Mouse (Mus musculus): ENCODE data around the gene Flot2. TPM values are rescaled to one million over a fixed set of nuclear protein-coding genes. Genes with fewer than 3 reads are reported as not detected.
"Not testable (repeated sequence)": the region's sequence is repeated elsewhere in the genome, so short reads cannot be mapped to it uniquely, and the experiment has no call there.

The Flot2 gene
- total RNA-seq, 2 experiments from 2014 or later, result 91.2 to 96.0 TPM

DNA sequence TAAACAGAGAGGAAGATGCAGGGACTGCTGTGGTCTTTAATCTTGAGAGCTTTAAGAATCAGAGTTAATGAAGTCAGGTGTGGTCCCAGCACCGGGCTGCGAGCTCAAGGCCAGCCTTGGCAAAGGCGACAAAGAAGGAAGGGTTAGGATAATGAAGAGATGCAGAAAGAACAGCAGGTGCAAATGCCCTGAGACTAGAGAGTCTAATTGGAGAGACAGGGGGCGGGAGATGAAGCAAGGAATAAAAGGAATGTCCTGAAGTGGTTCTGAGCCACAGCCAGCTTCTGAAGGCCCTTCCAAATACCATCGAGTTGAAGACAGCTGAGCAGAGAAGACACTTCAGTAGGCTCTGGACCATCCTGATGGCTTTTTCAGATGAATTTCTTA is 4.9 kb upstream of the Flot2 start:
- DNase-seq (ENCODE audit: extremely low spot score in 1 of 2, low spot score in 2 of 2), result no peak
- intact Hi-C loops (cut with DNase I), result loop anchor here (5.0 kb wide), 1 partner anchor 46 kb away; no protein-coding TSS in a partner anchor
- Histone ChIP-seq H3K4me3 (peak overlapping the region; percentile 57), H3K27ac (peak overlapping the region; percentile 51)
- no peak for TF ChIP-seq CTCF (IDR thresholded peaks at IDR 0.05)

DNA sequence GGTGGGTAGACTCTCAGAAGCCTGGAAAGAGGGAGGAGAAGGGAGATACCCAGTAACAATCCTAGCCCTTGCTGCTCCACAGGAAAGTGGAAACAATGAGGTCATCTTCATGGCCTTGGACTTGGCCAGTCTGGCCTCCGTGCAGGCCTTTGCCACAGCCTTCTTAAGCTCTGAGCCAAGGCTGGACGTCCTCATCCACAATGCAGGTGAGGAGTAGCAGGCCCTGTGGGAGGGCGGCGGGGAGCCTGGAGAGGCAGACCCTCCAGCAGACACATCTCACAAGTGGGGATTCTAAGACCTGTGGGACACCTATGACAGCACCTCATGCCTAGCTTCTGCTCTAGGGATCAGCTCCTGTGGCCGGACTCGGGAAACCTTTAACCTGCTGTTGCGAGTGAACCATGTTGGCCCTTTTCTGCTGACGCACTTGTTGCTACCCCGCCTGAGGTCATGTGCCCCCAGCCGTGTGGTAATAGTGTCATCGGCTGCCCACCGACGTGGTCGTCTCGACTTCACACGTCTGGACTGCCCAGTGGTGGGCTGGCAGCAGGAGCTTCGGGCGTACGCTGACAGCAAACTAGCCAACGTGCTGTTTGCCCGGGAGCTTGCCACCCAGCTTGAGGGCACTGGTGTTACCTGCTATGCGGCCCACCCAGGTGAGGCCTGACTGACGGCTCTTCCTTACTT is 3.7 kb upstream of the Flot2 start:
- intact Hi-C loops (cut with DNase I), result loop anchor here (5.0 kb wide), 1 partner anchor 47 kb away; no protein-coding TSS in a partner anchor
- H3K27ac ChIP-seq, result no peak overlapping the region
- TF ChIP-seq CTCF (IDR thresholded peaks at IDR 0.05), result no peak
- H3K4me3 ChIP-seq, result no peak overlapping the region
- no peak for DNase-seq (ENCODE audit: extremely low spot score in 1 of 2, low spot score in 2 of 2)

DNA sequence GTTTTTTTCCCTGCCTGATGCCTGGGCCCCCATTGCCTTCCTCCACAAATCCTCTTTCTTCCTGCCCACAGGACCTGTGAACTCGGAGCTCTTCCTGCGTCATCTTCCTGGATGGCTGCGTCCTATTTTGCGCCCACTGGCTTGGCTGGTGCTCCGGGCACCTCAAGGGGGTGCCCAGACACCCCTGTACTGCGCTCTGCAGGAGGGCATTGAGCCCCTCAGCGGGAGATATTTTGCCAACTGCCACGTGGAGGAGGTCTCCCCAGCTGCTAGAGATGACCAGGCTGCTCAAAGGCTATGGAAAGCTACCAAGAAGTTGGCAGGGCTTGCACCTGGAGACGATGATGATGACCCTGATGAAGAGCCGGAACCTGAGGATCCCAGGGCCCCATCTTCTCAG is 940 bp upstream of the Flot2 start:
- DNase-seq (ENCODE audit: extremely low spot score in 1 of 2, low spot score in 2 of 2), result no peak
- Histone ChIP-seq H3K4me3 (no peak overlapping the region), H3K27ac (no peak overlapping the region)
- intact Hi-C loops (cut with DNase I), result loop anchor here (5.0 kb wide), 1 partner anchor 141 kb away; the partner anchor contains the start of genes Nek8 and Tlcd1
- TF ChIP-seq CTCF (IDR thresholded peaks at IDR 0.05), result no peak

DNA sequence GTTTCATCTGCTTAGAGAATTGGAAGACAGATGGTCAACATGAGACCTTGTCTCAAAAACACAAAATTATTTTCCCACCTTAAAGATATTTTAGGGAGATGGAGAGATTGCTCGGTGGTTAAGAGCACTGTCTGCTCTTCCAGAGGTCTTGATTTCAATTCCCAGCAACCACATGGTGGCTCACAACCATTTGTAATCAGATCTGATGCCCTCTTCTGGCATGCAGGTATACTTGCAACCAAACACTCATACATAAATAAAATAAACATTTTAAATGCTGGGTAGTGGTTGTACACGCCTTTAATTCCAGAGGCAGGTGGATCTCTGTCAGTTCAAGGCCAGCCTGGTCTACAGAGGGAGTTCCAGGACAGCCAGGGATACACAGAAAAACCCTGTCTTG is 3.1 kb downstream of the Flot2 start:
- DNase-seq (ENCODE audit: extremely low spot score in 1 of 2, low spot score in 2 of 2), result no peak
- no peak overlapping the region for H3K4me3 ChIP-seq
- H3K27ac ChIP-seq, result no peak overlapping the region
- intact Hi-C loops (cut with DNase I), result no loop called here
- TF ChIP-seq CTCF (IDR thresholded peaks at IDR 0.05), result peak; percentile 34

DNA sequence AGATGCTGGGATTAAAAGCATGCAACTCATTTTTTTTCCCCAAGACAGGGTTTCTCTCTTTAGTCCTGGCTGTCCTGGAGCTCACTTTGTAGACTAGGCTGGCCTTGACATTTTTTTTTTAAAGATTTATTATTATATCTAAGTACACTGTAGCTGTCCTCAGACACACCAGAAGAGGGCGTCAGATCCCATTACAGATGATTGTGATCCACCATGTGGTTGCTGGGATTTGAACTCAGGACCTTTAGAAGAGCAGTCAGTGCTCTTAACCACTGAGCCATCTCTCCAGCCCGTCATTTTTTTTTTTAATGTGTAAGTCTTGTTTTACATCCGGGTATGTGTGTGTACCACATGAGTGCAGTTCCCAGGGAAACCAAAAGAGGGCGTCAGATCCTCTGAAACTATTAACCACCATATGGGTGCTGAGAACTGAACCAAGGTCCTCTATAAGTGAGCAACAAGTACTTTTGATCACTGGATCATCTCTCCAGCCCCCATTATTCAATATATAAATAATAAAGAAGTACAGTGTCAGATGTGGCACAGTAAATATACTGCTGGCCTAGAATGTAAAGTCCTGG is 4.6 kb downstream of the Flot2 start:
- H3K4me3 ChIP-seq; DNase-seq (ENCODE audit: extremely low spot score in 1 of 2, low spot score in 2 of 2); intact Hi-C loops (cut with DNase I); H3K27ac ChIP-seq: not testable (repeated sequence)
- peak; percentile 4 for TF ChIP-seq CTCF (IDR thresholded peaks at IDR 0.05)

DNA sequence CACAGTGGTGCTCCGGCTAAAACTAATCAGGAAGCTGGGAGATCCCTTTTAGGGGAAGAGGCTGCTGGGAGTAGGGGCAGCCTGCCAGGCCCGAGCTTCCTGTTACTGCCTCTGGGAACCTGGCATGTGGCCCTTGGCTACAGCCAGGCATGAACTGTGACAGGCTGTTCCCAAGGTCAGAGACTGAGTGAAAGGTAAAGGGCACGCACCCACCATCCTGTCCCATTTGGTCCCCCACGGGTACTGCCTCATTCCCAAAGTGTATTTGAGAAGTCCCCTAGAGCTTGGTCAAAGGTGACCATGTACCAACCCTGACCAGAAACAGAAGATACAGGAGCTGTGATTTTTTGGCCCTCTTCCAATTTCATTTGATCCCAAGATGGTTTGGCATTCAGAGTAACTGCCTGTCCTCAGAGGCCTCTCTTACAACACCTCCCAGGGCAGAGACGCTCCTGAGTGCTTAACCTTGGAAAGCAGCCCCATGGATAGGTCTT is 7.1 kb downstream of the Flot2 start:
- Histone ChIP-seq H3K27ac (0 out of 2 replicates have a peak overlapping the region, but pooled peaks have one; percentile 1), H3K4me3 (no peak overlapping the region)
- DNase-seq (ENCODE audit: extremely low spot score in 1 of 2, low spot score in 2 of 2), result peak; percentile 29 to 36
- no peak for TF ChIP-seq CTCF (IDR thresholded peaks at IDR 0.05)
- intact Hi-C loops (cut with DNase I), result no loop called here

DNA sequence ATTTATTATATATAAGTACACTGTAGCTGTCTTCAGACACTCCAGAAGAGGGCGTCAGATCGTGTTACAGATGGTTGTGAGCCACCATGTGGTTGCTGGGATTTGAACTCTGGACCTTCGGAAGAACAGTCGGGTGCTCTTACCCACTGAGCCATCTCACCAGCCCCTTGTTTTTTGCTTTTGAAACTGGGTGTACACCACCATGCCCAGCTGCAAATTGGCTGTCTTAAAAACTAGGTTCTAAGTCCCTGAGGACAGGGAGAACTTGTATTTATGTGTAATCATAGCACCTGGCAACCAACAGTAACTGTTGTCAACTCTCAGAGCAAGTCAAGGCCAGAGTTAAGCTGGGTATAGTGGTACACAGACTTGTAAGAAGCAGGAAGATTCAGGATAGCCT is 10.9 kb downstream of the Flot2 start:
- H3K4me3 ChIP-seq; H3K27ac ChIP-seq; intact Hi-C loops (cut with DNase I); DNase-seq (ENCODE audit: extremely low spot score in 1 of 2, low spot score in 2 of 2): not testable (repeated sequence)

DNA sequence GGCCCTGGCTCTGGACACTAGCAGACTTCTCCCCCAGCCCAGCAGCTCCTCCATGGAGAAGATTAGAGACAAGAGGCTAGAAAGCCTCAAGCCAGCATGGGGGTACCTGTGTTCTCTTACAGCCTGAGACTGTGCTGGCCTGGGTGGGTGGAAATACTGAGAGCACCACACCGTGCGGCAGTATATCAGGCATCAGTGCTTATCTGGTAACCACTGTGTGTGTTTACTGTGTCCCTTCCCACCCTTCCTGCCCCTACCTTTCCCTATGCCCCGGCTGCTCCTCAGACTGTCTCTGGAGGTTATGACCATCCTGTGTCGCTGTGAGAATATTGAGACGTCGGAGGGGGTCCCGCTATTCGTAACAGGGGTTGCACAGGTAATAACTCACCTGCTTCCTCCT is 15.3 kb downstream of the Flot2 start:
- no peak overlapping the region for H3K4me3 ChIP-seq
- TF ChIP-seq CTCF (IDR thresholded peaks at IDR 0.05), result no peak
- DNase-seq (ENCODE audit: extremely low spot score in 1 of 2, low spot score in 2 of 2), result no peak
- intact Hi-C loops (cut with DNase I), result no loop called here
- no peak overlapping the region for H3K27ac ChIP-seq

DNA sequence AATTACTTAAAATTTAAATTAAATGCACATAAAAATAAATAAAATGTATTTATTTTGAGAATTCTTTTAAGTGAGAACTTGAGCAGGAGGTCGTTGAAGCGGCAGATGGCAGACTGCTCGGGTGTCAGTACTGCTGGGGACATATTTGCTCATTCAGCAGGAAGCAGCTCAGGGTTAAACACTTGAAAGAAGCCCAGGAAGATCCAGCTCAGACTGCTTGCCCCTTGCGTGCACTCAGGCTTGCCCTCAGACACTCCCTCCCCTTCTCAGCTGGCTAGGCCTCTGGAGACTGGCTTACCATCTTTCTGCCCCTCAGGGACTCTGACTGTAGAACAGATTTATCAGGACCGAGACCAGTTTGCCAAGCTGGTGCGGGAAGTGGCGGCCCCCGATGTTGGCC is 19.2 kb downstream of the Flot2 start:
- Histone ChIP-seq H3K27ac (no peak overlapping the region), H3K4me3 (no peak overlapping the region)
- intact Hi-C loops (cut with DNase I), result no loop called here
- DNase-seq (ENCODE audit: extremely low spot score in 1 of 2, low spot score in 2 of 2), result no peak
- TF ChIP-seq CTCF (IDR thresholded peaks at IDR 0.05), result no peak

DNA sequence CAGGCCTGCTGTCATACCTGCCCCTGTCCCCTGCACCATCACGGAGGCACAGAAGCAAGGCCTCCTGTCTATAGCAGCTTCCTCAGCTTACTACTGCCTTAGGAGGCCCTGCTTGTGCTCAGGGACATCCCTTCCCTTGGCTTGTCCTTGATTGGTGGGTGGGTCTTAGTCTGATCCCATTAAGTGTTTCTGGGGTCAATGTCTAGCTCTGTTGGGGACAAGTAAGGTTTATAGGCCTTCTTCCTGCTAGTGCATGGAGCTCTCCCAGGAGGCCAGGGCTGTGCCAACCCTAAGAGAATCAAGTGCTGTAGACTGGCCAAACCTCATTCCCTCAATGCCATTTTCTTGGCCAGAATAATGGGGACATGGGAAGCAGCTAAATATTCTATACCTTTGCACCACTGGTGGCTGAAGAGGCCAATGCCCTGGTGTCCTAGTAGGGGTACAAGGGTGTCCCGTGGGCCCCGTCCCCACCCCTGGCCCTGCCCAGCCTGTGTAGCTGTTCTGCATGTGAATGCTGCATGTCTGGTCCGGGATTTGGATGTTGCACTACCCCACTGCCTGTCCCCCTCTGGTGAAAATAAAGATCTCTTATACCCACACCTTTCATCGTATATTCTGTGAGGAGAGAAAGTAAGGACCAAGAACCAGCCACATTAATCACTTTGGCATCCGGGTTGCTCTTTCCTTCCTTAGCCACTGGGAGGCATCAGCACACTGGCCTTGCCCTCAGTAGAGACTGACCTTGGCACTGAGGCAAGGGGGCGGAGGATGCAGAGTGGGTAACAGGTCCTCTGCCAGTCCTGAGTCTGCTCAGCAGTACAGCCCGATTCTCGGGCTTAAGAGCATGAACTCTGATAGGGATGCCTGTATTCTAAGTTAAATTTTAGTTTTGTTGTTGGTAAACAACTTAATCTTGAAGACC is 22.4 kb downstream of the Flot2 start:
- TF ChIP-seq CTCF (IDR thresholded peaks at IDR 0.05), result peak; percentile 75
- peak; percentile 47 to 50 for DNase-seq (ENCODE audit: extremely low spot score in 1 of 2, low spot score in 2 of 2)
- H3K4me3 ChIP-seq, result no peak overlapping the region
- intact Hi-C loops (cut with DNase I), result loop anchor here (1.0 kb wide), 1 partner anchor 117 kb away; no protein-coding TSS in a partner anchor
- no peak overlapping the region for H3K27ac ChIP-seq

DNA sequence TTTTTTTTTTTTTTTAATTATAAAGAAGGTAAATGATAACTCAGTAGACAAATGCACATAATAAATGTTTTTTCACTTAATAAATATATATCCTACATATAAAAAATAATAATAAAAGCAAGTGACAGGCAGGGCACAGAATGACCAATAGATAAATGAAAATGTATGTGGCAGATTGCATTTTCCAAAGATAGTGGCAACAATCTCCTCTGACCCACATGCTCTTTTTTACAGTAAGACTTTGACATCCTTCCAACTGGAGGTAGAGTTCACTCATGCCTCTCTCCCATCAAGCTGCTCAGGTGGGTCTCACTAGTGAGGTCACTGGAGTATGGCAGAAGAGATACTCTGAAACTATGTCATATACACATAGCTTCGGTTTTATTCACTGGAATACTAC is 24.8 kb downstream of the Flot2 start:
- intact Hi-C loops (cut with DNase I), result no loop called here
- H3K4me3 ChIP-seq, result no peak overlapping the region
- no peak for TF ChIP-seq CTCF (IDR thresholded peaks at IDR 0.05)
- no peak overlapping the region for H3K27ac ChIP-seq
- no peak for DNase-seq (ENCODE audit: extremely low spot score in 1 of 2, low spot score in 2 of 2)

DNA sequence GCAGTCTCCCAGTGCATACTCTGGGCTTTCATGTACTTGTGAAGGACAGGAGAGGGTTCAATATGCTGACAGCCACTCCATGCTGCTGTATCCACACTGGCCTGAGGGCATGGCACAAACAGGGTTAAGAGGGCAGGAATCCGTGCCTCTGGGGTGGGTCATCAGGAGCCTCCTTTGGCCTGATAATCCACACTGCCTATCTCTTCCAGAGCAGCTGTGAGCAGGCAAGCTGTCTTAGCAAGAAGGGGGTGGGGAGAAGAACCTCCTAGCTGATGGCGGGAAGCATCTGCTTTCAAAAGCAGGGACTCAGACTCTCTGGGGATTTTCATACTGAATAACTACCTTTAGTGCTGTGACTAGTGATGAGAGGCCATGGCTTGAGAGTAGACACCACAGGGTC is 28.2 kb downstream of the Flot2 start:
- intact Hi-C loops (cut with DNase I), result no loop called here
- DNase-seq (ENCODE audit: extremely low spot score in 1 of 2, low spot score in 2 of 2), result no peak
- no peak overlapping the region for H3K27ac ChIP-seq
- no peak for TF ChIP-seq CTCF (IDR thresholded peaks at IDR 0.05)
- no peak overlapping the region for H3K4me3 ChIP-seq

Measured in left cerebral cortex, adult 2 months (tissue).